Mouse (Mus musculus): ENCODE results near the gene Lypd5. TPM values are rescaled to one million over a fixed set of nuclear protein-coding genes. Genes with fewer than 3 reads are reported as not detected.

Gene Lypd5
- not detected for total RNA-seq (2018; cell fraction: chromatin; rRNA removed)
- total RNA-seq (2018; cell fraction: cytosol; rRNA removed), result not detected
- not detected for total RNA-seq (2018; cell fraction: nucleus; rRNA removed)
- polyA plus RNA-seq (2018), result not detected in 3 replicates

- H3K27ac ChIP-seq, result no peak within 1 kb of the TSS
- WGBS (ENCODE audit: missing documents), result 52% methylated on average over 5 of the region's 6 CpGs
- no peaks in the 10 kb centered on the region for H3K79me2 ChIP-seq (ENCODE audit: inconsistent target)
- H3K4me3 ChIP-seq (ENCODE audit: inconsistent target), result no peak within 1 kb of the TSS
- no peaks in the 10 kb centered on the region for H3K36me3 ChIP-seq (ENCODE audit: inconsistent target)
Observed at GRCm38 (mm10) chr7:24348896-24349295, at the start of gene Lypd5. TSS of gene Lypd5 (plus strand) at chr7:24349196.

DNA sequence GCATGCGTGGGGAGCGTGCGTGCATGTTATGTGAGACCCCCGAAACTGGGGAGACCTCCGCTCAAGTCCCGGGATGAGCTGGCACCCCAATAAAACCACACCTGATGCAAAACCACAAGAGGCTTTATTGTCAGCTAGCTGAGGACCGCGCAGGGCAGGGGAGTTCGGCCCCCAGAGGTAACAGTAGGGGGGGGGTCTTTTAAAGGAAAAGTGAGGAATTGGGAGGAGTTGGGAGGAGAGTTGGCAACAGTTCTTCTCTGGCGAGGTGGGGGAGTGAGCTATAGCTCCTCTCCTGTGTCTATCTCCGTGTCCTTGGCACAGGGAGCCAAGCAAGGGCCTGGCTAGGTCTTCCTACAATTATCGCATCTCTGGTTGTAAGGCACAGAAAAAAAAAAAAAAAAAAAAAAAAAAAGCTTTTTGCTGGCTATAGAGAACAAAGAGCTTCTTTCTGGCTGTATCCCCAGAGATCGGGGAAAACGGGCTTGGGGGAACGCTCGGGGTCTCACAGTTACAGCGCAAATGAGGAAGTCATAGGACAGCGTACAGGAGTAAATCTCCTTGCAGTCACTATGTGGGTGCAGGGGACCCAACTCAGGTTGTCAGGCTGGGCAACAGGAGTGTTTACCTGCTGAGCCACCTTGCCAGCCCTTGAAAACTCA lies 49.0 kb upstream of the Lypd5 start:
- WGBS (ENCODE audit: missing documents), result 5% methylated on average over 17 of the region's 18 CpGs
- Histone ChIP-seq H3K36me3 (ENCODE audit: inconsistent target) (peaks cover 13% of the 10 kb centered on the region; the same call in 1 of the 2 replicates), H3K4me3 (ENCODE audit: inconsistent target) (peak overlapping the region; percentile 84), H3K27ac (no peak overlapping the region), H3K79me2 (ENCODE audit: inconsistent target) (no peaks in the 10 kb centered on the region)

GRCm38 (mm10) chr7:24300771-24301282 lies 48.2 kb upstream of the Lypd5 start, which contains the start of gene Zfp61:
TSS of gene Zfp61 (minus strand) at chr7:24301232.
- H3K27ac ChIP-seq, result no peak within 1 kb of the TSS
- peak within 1 kb of the TSS; percentile 84; the same call in 1 of the 2 replicates for H3K4me3 ChIP-seq (ENCODE audit: inconsistent target)
- peaks cover 5% of the 10 kb centered on the region; the same call in 1 of the 2 replicates for H3K36me3 ChIP-seq (ENCODE audit: inconsistent target)
- WGBS (ENCODE audit: missing documents), result 5% methylated on average over 13 of the region's 13 CpGs
- H3K79me2 ChIP-seq (ENCODE audit: inconsistent target), result no peaks in the 10 kb centered on the region

DNA sequence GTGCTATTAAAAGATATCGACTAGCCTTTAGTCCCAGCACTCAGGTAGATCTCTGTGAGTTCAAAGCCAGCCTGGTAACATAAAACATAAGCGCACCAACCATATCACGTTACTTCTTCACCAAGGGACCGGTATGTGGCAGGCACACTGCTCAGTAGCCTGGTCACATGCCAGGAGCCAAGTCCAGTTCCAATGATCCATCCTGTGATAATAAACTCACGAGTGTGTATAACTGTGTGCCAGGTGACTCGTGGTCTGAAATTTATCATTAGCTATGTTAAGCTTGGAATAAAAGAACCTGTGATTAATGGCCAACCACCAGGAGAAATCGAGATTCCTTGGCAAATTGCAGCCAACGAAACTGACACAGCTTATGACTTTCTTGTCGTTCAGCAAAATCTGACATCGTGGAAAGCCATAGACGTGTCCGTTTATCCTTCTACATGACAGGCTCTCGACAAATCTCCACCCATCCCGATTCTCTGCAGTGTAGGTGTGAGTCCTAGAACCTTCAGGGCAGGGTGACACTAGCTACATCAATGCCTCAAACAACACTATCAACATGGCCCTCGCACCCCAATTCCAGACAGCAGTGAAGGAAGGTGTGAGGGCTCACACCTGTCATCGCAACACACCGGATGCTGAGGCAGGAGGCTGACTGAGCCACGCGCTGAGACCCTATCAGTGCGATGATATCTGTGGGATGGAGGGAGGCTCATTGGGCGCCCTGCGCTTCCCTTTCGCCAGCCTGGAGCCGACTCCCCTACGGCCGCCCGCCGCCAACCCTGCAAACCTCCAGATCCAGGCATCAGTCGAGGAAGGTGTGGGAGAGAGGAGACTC lies 33.0 kb upstream of the Lypd5 start:
- Histone ChIP-seq H3K36me3 (ENCODE audit: inconsistent target) (peaks cover 11% of the 10 kb centered on the region; the same call in 1 of the 2 replicates), H3K27ac (no peak overlapping the region), H3K79me2 (ENCODE audit: inconsistent target) (no peaks in the 10 kb centered on the region), H3K4me3 (ENCODE audit: inconsistent target) (peak overlapping the region; percentile 67)
- 34% methylated on average over 29 of the region's 29 CpGs for WGBS (ENCODE audit: missing documents)

- Histone ChIP-seq H3K79me2 (ENCODE audit: inconsistent target) (no peaks in the 10 kb centered on the region), H3K36me3 (ENCODE audit: inconsistent target) (peaks cover 7% of the 10 kb centered on the region; the same call in 1 of the 2 replicates), H3K4me3 (ENCODE audit: inconsistent target) (peak within 1 kb of the TSS; percentile 67), H3K27ac (peak within 1 kb of the TSS; percentile 32; the same call in 1 of the 2 replicates)
- WGBS (ENCODE audit: missing documents), result under 1% methylated on average over 33 of the region's 33 CpGs
Observed at GRCm38 (mm10) chr7:24316567-24317092, 32.4 kb upstream of the Lypd5 start, which contains the start of gene Zfp94. TSS of gene Zfp94 (minus strand) at chr7:24316666.

- Histone ChIP-seq H3K4me3 (ENCODE audit: inconsistent target) (no peak overlapping the region), H3K27ac (no peak overlapping the region), H3K36me3 (ENCODE audit: inconsistent target) (no peaks in the 10 kb centered on the region), H3K79me2 (ENCODE audit: inconsistent target) (no peaks in the 10 kb centered on the region)
- WGBS (ENCODE audit: missing documents), result 10% methylated on average over 4 of the region's 6 CpGs
Observed at GRCm38 (mm10) chr7:24318942-24319341, 30.1 kb upstream of the Lypd5 start.

DNA sequence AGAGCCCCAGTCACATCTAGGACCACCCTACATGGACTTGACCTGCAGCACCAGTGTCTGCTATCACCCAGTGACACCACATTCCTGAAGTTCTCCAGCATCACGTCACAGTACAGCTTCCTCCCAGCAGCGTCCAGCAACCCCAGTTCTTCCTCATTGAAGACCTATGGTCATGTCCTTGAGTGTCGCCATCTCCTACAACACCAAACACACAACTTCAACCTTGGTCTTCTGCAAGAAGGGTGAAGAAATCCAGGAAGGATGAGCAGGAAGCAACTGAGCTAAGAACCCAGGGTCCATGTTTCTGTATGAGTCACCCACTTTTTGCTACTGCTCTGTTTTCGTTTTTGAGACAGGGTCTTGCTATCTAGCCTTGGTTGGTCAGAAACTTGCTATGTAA lies 26.4 kb upstream of the Lypd5 start:
- no peaks in the 10 kb centered on the region for H3K79me2 ChIP-seq (ENCODE audit: inconsistent target)
- no peaks in the 10 kb centered on the region for H3K36me3 ChIP-seq (ENCODE audit: inconsistent target)
- no peak overlapping the region for H3K4me3 ChIP-seq (ENCODE audit: inconsistent target)
- no peak overlapping the region for H3K27ac ChIP-seq
- 79% methylated on average over 4 of the region's 4 CpGs for WGBS (ENCODE audit: missing documents)

DNA sequence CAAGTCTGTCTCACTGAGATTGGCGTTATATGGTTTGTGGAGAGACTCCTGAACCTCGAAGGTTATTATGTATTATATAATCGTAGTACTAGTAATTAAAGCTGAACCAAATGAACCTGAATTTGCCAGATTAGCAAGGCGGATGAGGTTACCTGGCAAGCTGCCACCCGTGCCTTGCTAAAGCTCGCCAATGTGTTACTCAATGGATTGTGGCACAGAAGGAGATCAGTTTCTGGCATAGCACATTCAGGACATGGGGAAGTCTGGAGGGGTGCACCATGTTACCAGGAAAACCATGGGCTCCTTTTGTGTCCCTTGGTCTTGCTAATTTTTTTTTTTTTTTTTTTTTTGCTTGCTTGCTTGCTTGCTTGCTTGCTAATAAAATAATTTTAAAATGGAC lies 23.8 kb upstream of the Lypd5 start:
- no peaks in the 10 kb centered on the region for H3K36me3 ChIP-seq (ENCODE audit: inconsistent target)
- no peak overlapping the region for H3K27ac ChIP-seq
- H3K4me3 ChIP-seq (ENCODE audit: inconsistent target), result no peak overlapping the region
- 92% methylated on average over 6 of the region's 6 CpGs for WGBS (ENCODE audit: missing documents)
- H3K79me2 ChIP-seq (ENCODE audit: inconsistent target), result no peaks in the 10 kb centered on the region

GRCm38 (mm10) chr7:24325675-24326128 lies 23.3 kb upstream of the Lypd5 start:
- H3K4me3 ChIP-seq (ENCODE audit: inconsistent target), result no peak overlapping the region
- H3K79me2 ChIP-seq (ENCODE audit: inconsistent target), result no peaks in the 10 kb centered on the region
- no peak overlapping the region for H3K27ac ChIP-seq
- no peaks in the 10 kb centered on the region for H3K36me3 ChIP-seq (ENCODE audit: inconsistent target)
- WGBS (ENCODE audit: missing documents), result 22% methylated on average over 13 of the region's 13 CpGs

DNA sequence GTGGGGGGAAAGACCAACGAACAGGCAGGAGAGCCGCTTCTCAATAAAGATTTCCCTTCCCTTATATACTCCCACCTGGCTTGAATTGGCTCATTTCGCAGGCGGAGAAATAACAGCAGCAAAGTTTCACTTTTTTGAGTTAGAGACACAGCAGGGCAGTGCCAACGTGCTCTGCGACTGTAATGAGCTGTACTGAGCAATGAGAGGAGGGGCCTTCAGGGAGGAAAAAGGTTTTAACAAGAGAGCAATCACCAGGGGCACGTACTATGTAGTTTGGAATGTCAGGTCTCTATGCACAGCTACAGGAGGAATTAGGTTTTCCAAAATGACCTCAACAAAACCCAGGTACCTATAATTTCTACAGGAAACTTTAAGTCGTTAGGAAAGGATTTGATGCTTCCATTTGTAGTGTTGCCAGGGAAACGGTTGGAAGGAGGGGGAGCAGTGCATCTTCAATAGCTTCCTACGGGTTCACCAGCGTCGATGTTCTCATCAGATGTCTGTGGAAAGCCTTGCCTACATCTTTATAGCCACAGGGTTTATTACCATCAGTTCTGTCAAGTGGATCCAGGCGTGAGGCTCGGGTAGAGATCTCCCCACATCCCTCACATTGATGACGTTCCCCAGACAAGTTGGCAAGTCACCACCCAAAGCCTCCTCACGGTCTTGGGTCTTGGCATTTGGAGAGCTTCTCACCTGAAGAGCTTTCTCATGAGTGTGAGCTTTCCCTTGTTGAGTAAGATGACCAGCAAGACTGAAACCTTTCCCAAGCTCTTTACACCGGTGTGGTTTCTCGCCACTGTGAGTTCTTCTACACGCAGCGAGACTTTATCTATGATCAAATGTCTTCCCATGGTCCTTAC lies 22.5 kb upstream of the Lypd5 start:
- Histone ChIP-seq H3K36me3 (ENCODE audit: inconsistent target) (no peaks in the 10 kb centered on the region), H3K79me2 (ENCODE audit: inconsistent target) (no peaks in the 10 kb centered on the region), H3K4me3 (ENCODE audit: inconsistent target) (no peak overlapping the region), H3K27ac (no peak overlapping the region)
- WGBS (ENCODE audit: missing documents), result 57% methylated on average over 20 of the region's 20 CpGs

DNA sequence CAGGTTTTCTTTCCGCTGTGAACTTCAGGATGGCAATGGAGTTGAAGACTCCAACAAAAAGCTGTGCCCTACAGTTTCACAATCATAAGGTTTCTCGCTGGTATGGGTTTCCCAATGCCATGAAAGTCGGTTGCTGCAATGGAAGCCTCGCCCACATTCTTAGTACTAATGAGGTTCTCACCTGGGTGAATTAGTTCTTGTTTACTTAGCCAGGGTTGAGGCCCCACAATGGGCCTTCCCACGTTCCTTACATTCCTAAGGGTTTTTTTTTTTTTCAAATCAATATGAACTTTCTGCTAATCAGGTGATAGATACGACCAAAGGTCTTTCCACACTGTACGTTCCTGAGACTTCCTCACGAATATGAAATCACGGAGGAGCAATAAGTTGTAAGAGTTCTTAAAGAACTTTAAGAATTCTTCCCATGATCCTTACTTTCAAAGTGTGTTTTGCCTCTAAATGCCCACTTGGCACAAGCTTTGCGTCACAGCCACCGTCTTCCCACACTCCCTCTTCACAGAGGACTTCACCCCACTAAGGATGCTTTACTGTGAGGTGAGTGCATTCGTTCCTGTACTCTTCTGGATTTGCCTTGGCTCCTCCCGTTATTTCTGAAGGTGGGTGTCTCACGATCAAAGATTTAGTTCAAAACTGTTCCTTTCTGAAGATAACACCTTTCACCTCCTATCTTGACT lies 21.6 kb upstream of the Lypd5 start:
- WGBS (ENCODE audit: missing documents), result 84% methylated on average over 14 of the region's 14 CpGs
- Histone ChIP-seq H3K36me3 (ENCODE audit: inconsistent target) (no peaks in the 10 kb centered on the region), H3K79me2 (ENCODE audit: inconsistent target) (no peaks in the 10 kb centered on the region), H3K4me3 (ENCODE audit: inconsistent target) (no peak overlapping the region), H3K27ac (no peak overlapping the region)

GRCm38 (mm10) chr7:24333304-24333986 lies 15.6 kb upstream of the Lypd5 start, which contains the start of gene Tescl:
TSS of gene Tescl (minus strand) at chr7:24333936.
- Histone ChIP-seq H3K79me2 (ENCODE audit: inconsistent target) (no peaks in the 10 kb centered on the region), H3K36me3 (ENCODE audit: inconsistent target) (no peaks in the 10 kb centered on the region), H3K4me3 (ENCODE audit: inconsistent target) (no peak within 1 kb of the TSS), H3K27ac (no peak within 1 kb of the TSS)
- 37% methylated on average over 49 of the region's 49 CpGs for WGBS (ENCODE audit: missing documents)

Data from macrophage (primary cell).